Mouse (Mus musculus) cortical plate, adult 2 months (tissue): Measurements from ENCODE around the gene Clca4b.
"Not testable (repeated sequence)": the region's sequence is repeated elsewhere in the genome, so short reads cannot be mapped to it uniquely, and the experiment has no call there.

Source experiments
- CTCF ChIP-seq: fragments of 200-500 bp; IDR thresholded peaks from 2 replicates; pipeline ENCODE4 v1.5.1; 2011; ENCODE audit warnings: mild to moderate bottlenecking, control low read depth, low read length; ENCODE audit not compliant: insufficient read depth; ENCODE audit errors: extremely low read depth
- POLR2A ChIP-seq: fragments of 200-500 bp; IDR thresholded peaks from 2 replicates; pipeline ENCODE4 v1.6.1; 2011; ENCODE audit warnings: mild to moderate bottlenecking, low read length, control low read depth; ENCODE audit not compliant: insufficient read depth; ENCODE audit errors: extremely low read depth

GRCm38 (mm10) chr3:144872012-144872411 is 60.3 kb downstream of the Clca4b start:
- not testable (repeated sequence) for TF ChIP-seq CTCF, POLR2A
